1 mouse cellular context compared by ENCODE assay signal in the genomic region with DNA sequence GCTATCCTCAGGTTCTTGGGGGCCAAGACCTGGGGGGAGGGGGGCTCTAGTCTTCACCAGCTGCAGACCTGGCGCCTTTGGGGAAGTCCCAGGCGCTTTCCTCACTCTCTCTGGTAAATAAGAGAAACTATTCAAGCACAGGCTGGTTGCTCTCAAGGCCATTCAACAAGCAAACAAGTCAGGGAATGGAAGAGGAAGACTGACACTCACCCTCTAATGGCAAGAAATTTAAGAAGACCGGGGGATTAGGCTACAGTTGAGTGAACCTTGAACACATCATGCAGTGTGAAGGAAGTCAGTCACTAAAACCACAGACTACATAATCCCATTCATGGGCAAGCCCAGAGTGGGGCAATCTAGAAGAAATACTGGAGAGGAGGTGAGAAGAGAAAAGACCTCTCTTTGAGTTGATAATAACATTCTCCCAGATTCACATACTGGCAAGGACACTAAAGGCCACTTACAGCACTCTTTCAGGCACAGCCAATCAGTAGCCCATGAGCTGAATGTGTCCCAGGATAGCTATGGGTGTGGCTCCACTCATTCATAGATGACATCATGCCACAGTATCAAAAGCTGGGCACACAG.
TF ChIP-seq lines count a peak whose summit lies in the region.

No protein-coding gene starts in this region.

TF ChIP-seq in CH12.LX, 34 proteins besides CTCF, POLR2A, EP300 and RAD21 (continued from another document):
- TF ChIP-seq RCOR1 (conservative IDR thresholded peaks at IDR 0.05; ENCODE audit: low read depth, low read length) = no peak
- TF ChIP-seq MAZ (IDR thresholded peaks at IDR 0.05; ENCODE audit: low read depth, low read length) = no peak
- TF ChIP-seq ZNF384 (IDR thresholded peaks at IDR 0.05; ENCODE audit: low read depth, low read length) = no peak
- TF ChIP-seq CHD2 (IDR thresholded peaks at IDR 0.05; ENCODE audit: low read length) = peak; percentile 56; the same call in 1 of the 2 replicates
- no peak for TF ChIP-seq POLR2AphosphoS2 (IDR thresholded peaks at IDR 0.05; ENCODE audit: low read depth, low read length)
- TF ChIP-seq MYC (IDR thresholded peaks at IDR 0.05; ENCODE audit: low read depth, low read length) = no peak; the same call in 1 of the 2 replicates
- TF ChIP-seq JUN (IDR thresholded peaks at IDR 0.05; ENCODE audit: insufficient read depth, low read depth, low read length) = no peak
- peak; percentile 9; the same call in 1 of the 2 replicates for TF ChIP-seq TBP (conservative IDR thresholded peaks at IDR 0.05; ENCODE audit: low read depth, low read length)
- TF ChIP-seq ZKSCAN1 (IDR thresholded peaks at IDR 0.05; ENCODE audit: borderline replicate concordance, low read depth, low read length) = no peak
- TF ChIP-seq USF2 (conservative IDR thresholded peaks at IDR 0.05; ENCODE audit: low read depth, low read length) = no peak
- TF ChIP-seq ETS1 (conservative IDR thresholded peaks at IDR 0.05; ENCODE audit: low read depth, low read length) = peak; percentile 77
- peak; percentile 40 for TF ChIP-seq BHLHE40 (IDR thresholded peaks at IDR 0.05; ENCODE audit: low read depth, low read length)
- no peak for TF ChIP-seq PAX5 (IDR thresholded peaks at IDR 0.05; ENCODE audit: low read length)
- peak; percentile 43 for TF ChIP-seq SIN3A (IDR thresholded peaks at IDR 0.05; ENCODE audit: low read length)
- no peak for TF ChIP-seq KAT2A (IDR thresholded peaks at IDR 0.05; ENCODE audit: insufficient replicate concordance, low read length)
- TF ChIP-seq NRF1 (IDR thresholded peaks at IDR 0.05; ENCODE audit: low read depth, low read length) = no peak
- no peak for TF ChIP-seq ZC3H11A (IDR thresholded peaks at IDR 0.05; ENCODE audit: low read depth, low read length)
- TF ChIP-seq SMC3 (IDR thresholded peaks at IDR 0.05; ENCODE audit: low read depth, low read length) = no peak
